Mouse (Mus musculus) ES-Bruce4 (cell line): ENCODE results near the gene Mfn2. TPM values are rescaled to one million over a fixed set of nuclear protein-coding genes. Genes with fewer than 3 reads are reported as not detected.
A peak's percentile ranks its signal among the peaks of the same experiment; 100 is the strongest.

Experiments
- H3K27ac ChIP-seq: 2 replicates; pipeline ENCODE4 v1.5.1; 2012; ENCODE audit warnings: low read length, inconsistent platforms; ENCODE audit not compliant: insufficient read depth
- H3K27me3 ChIP-seq: 2 replicates; pipeline ENCODE4 v1.6.1; 2012; ENCODE audit warnings: mild to moderate bottlenecking, low read length, inconsistent platforms; ENCODE audit not compliant: control insufficient read depth, poor library complexity, insufficient read depth, severe bottlenecking
- H3K36me3 ChIP-seq: 2 replicates; pipeline ENCODE4 v1.6.1; 2012; ENCODE audit warnings: inconsistent platforms, mild to moderate bottlenecking, low read length, moderate library complexity; ENCODE audit not compliant: control insufficient read depth, poor library complexity, insufficient read depth, severe bottlenecking
- H3K4me1 ChIP-seq: one replicate; pipeline ENCODE4 v1.8.1; 2011; ENCODE audit warnings: low read length; ENCODE audit not compliant: control insufficient read depth, insufficient read depth
- H3K4me3 ChIP-seq: 2 replicates; pipeline ENCODE4 v1.5.1; 2011; ENCODE audit warnings: low read depth, mild to moderate bottlenecking, low read length
- H3K9ac ChIP-seq: 2 replicates; pipeline ENCODE4 v1.6.1; 2012; ENCODE audit warnings: low read depth, mild to moderate bottlenecking, inconsistent platforms; ENCODE audit not compliant: poor library complexity, severe bottlenecking
- H3K9me3 ChIP-seq: replicated peaks from 2 replicates; pipeline ENCODE4 v1.6.1; 2012; ENCODE audit warnings: mild to moderate bottlenecking, low read length, inconsistent platforms; ENCODE audit not compliant: control insufficient read depth, poor library complexity, insufficient read depth, severe bottlenecking
- CTCF ChIP-seq: IDR thresholded peaks from one replicate; pipeline ENCODE4 v1.8.1; 2011; ENCODE audit warnings: low read depth, low read length
- EP300 ChIP-seq: IDR thresholded peaks from 2 replicates; pipeline ENCODE4 v1.6.1; 2011; ENCODE audit warnings: low read depth, low read length; ENCODE audit not compliant: insufficient read depth
- POLR2A ChIP-seq: IDR thresholded peaks from one replicate; pipeline ENCODE4 v1.8.1; 2011; ENCODE audit warnings: low read length; ENCODE audit not compliant: insufficient read depth
- polyA plus RNA-seq: library from polyadenylated mRNA; stranded (reverse); fragments of >200 nt; gene quantifications from 2 replicates; pipeline ENCODE4 v1.2.4, GENCODE M21; 2011; ENCODE audit warnings: low read depth; ENCODE audit not compliant: missing spikeins, insufficient read depth, insufficient read length

The Mfn2 gene
- polyA plus RNA-seq, 1 experiment: 14.6 TPM

- Histone ChIP-seq H3K9me3 (no peaks in the 10 kb centered on the region), H3K36me3 (no peaks in the 10 kb centered on the region), H3K27me3 (no peaks in the 10 kb centered on the region), H3K27ac (no peak overlapping the region), H3K9ac (peak overlapping the region; percentile 76), H3K4me1 (peaks cover 9% of the 10 kb centered on the region), H3K4me3 (peak overlapping the region; percentile 92)
- TF ChIP-seq CTCF (no peak), EP300 (no peak), POLR2A (no peak)
Measured at GRCm38 (mm10) chr4:147935904-147936303, 31.4 kb upstream of the Mfn2 start.

GRCm38 (mm10) chr4:147934611-147935010 is 30.1 kb upstream of the Mfn2 start:
- H3K4me3 ChIP-seq: no peak overlapping the region
- H3K9ac ChIP-seq: no peak overlapping the region

GRCm38 (mm10) chr4:147934134-147934533 is 29.6 kb upstream of the Mfn2 start:
- TF ChIP-seq EP300 (no peak), CTCF (no peak), POLR2A (no peak)
- H3K4me3 ChIP-seq: no peak overlapping the region
- H3K27me3 ChIP-seq: no peaks in the 10 kb centered on the region
- H3K36me3 ChIP-seq: no peaks in the 10 kb centered on the region
- H3K9me3 ChIP-seq: no peaks in the 10 kb centered on the region
- H3K27ac ChIP-seq: no peak overlapping the region
- peaks cover 9% of the 10 kb centered on the region for H3K4me1 ChIP-seq
- no peak overlapping the region for H3K9ac ChIP-seq

More at GRCm38 (mm10) chr4:147934611-147935010, 30.1 kb upstream of the Mfn2 start:
- no peaks in the 10 kb centered on the region for H3K36me3 ChIP-seq
- H3K9me3 ChIP-seq: no peaks in the 10 kb centered on the region
- H3K27ac ChIP-seq: no peak overlapping the region
- H3K4me1 ChIP-seq: peaks cover 9% of the 10 kb centered on the region
- TF ChIP-seq EP300 (no peak), POLR2A (no peak), CTCF (no peak)
- H3K27me3 ChIP-seq: no peaks in the 10 kb centered on the region

GRCm38 (mm10) chr4:147930946-147931345 is 26.4 kb upstream of the Mfn2 start:
- Histone ChIP-seq H3K27ac (no peak overlapping the region), H3K4me1 (peaks cover 7% of the 10 kb centered on the region), H3K27me3 (no peaks in the 10 kb centered on the region), H3K9me3 (no peaks in the 10 kb centered on the region), H3K36me3 (no peaks in the 10 kb centered on the region), H3K9ac (no peak overlapping the region), H3K4me3 (no peak overlapping the region)
- TF ChIP-seq CTCF (no peak), POLR2A (no peak), EP300 (no peak)

GRCm38 (mm10) chr4:147928540-147928939 is 24.0 kb upstream of the Mfn2 start:
- Histone ChIP-seq H3K27me3 (no peaks in the 10 kb centered on the region), H3K9me3 (no peaks in the 10 kb centered on the region), H3K36me3 (no peaks in the 10 kb centered on the region), H3K27ac (no peak overlapping the region; the same call in 1 of the 2 replicates), H3K9ac (no peak overlapping the region), H3K4me3 (peak overlapping the region; percentile 36; the same call in 1 of the 2 replicates), H3K4me1 (peaks cover 3% of the 10 kb centered on the region)
- no peak for TF ChIP-seq POLR2A
- TF ChIP-seq EP300: no peak
- TF ChIP-seq CTCF: no peak

GRCm38 (mm10) chr4:147928136-147928535 is 23.6 kb upstream of the Mfn2 start:
- H3K27me3 ChIP-seq: no peaks in the 10 kb centered on the region
- no peak overlapping the region for H3K9ac ChIP-seq
- H3K36me3 ChIP-seq: no peaks in the 10 kb centered on the region
- peaks cover 3% of the 10 kb centered on the region for H3K4me1 ChIP-seq
- H3K4me3 ChIP-seq: peak overlapping the region; percentile 36; the same call in 1 of the 2 replicates
- H3K27ac ChIP-seq: peak overlapping the region; percentile 18; the same call in 1 of the 2 replicates
- H3K9me3 ChIP-seq: no peaks in the 10 kb centered on the region
- TF ChIP-seq EP300 (no peak), CTCF (no peak), POLR2A (no peak)
